Mouse (Mus musculus) brain, embryonic 14.5 days (tissue): Measurements from ENCODE around the gene Cars2.
"Not testable (repeated sequence)": the region's sequence is repeated elsewhere in the genome, so short reads cannot be mapped to it uniquely, and the experiment has no call there.

ENCODE experiments used
- CTCF ChIP-seq: fragments of 200-500 bp; IDR thresholded peaks from 2 replicates; pipeline ENCODE4 v1.5.1; 2012; ENCODE audit warnings: inconsistent platforms, mild to moderate bottlenecking, moderate library complexity, borderline replicate concordance; ENCODE audit not compliant: insufficient read depth, insufficient read length; ENCODE audit errors: extremely low read depth
- POLR2A ChIP-seq: fragments of 200-500 bp; IDR thresholded peaks from 2 replicates; pipeline ENCODE4 v1.6.1; 2012; ENCODE audit warnings: mild to moderate bottlenecking, inconsistent platforms, borderline replicate concordance; ENCODE audit not compliant: poor library complexity, insufficient read depth, insufficient read length, severe bottlenecking; ENCODE audit errors: extremely low read depth

- TF ChIP-seq CTCF, POLR2A: not testable (repeated sequence)
Observed at GRCm38 (mm10) chr8:11492340-11492739, 58.2 kb downstream of the Cars2 start.
